Mouse (Mus musculus) erythroblast, embryonic 14.5 days (primary cell): ENCODE measurements around the gene Lhfpl3.

Experiments used
- GATA1 ChIP-seq: IDR thresholded peaks from 2 replicates; pipeline ENCODE4 v1.6.1; 2012; ENCODE audit warnings: low read length, inconsistent platforms, mixed read lengths
- TAL1 ChIP-seq: IDR thresholded peaks from 3 replicates; pipeline ENCODE4 v1.6.1; 2012; ENCODE audit warnings: low read length, inconsistent platforms, mixed read lengths

DNA sequence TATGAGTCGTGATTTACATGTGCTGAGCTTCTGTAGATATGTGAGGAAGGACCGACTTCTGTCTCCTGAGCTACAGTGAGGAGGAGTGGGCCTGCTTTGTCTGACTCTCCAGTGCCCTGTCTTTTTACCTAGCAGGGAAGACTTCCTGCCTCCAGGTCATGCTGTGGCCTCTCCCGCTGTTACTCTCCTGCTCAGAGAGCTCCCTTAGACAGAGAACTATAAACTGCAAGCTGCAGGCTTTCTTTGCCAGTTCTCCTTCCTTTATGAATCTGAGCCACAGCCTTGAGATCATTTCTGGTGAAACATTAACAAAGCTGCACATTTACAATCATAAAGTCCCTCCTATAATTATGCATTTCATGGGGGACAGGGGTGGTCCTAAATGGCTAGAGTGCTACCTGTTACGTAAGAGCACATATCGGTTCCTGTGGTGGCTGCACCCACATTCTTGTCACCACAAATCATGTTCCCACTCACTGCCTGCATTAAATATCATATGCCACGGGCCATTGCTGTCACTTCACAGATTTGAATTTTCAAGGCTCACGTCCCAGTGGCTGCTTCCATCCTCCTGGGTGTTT, 303.3 kb downstream of the Lhfpl3 start:
- TF ChIP-seq TAL1 (no peak), GATA1 (no peak)
